Mouse (Mus musculus): ENCODE measurements around the gene Gm20914. TPM values are rescaled to one million over a fixed set of nuclear protein-coding genes. Genes with fewer than 3 reads are reported as not detected.
"Not testable (repeated sequence)": the region's sequence is repeated elsewhere in the genome, so short reads cannot be mapped to it uniquely, and the experiment has no call there.

Gene Gm20914
- polyA plus RNA-seq (2012) = not detected in 2 replicates

GRCm38 (mm10) chrY:5725678-5726077, at the start of gene Gm20914:
Gene Gm20914, plus strand, starts transcription at chrY:5725978.
- not testable (repeated sequence) for TF ChIP-seq GATA1 (IDR thresholded peaks at IDR 0.05; ENCODE audit: low read length)

Other genes with a start within 250 kb of the Gm20914 start
- not detected in 2 replicates for gene Gm21854, start 69.0 kb upstream of the Gm20914 start, polyA plus RNA-seq (2012)
- not detected in 2 replicates for gene Gm28171, start 67.4 kb downstream of the Gm20914 start, polyA plus RNA-seq (2012)
- gene Gm21778, start 216.5 kb downstream of the Gm20914 start, polyA plus RNA-seq (2012) = not detected in 2 replicates